Mouse (Mus musculus): ENCODE results near the gene Cyth2. TPM values are rescaled to one million over a fixed set of nuclear protein-coding genes. Genes with fewer than 3 reads are reported as not detected.

Cyth2 gene
- polyA plus RNA-seq, 1 experiment from 2014 or later, result 194 TPM

DNA sequence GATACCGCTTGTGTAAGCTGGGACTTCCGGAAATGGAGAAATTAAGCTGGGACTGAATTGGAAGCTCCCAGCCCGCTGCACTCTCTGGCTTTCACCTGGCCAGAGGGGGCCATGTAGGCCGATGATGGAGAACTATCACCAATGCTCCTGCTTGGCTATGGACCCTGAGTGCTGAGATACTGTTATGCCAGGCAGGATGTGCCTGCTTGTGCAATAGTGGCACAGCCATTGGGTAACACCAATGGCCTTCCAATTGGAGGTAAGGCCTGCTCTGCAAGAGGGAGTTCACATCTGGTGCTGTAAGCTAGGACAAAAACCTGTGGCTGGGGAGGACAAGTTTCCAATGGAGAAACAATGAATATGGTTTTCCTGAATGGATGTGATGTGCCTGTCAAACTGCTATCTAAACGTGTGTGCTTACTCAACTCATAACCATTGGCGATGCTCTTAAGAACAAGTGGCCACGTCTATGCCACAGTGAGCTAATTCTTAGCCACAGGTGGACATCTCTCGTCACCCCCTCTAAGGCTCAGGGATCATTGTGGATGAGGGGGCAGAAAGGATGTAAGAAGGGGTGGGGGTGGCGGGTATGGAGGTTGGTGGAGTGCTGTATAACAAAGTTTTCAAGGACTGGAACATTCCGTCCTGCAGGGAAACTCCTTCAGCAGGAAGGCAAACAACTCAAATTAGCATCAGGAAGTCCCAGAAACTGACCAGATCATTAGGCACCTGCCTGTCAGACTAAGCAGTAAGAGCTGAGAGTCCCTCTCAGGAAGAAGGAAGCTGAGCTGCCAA, 28.8 kb upstream of the Cyth2 start:
- 87% methylated on average over 10 of the region's 10 CpGs for WGBS
- ATAC-seq (replicated peaks; ENCODE audit: low FRiP score) (no peak), DNase-seq (ENCODE audit: low spot score) (no peak)

DNA sequence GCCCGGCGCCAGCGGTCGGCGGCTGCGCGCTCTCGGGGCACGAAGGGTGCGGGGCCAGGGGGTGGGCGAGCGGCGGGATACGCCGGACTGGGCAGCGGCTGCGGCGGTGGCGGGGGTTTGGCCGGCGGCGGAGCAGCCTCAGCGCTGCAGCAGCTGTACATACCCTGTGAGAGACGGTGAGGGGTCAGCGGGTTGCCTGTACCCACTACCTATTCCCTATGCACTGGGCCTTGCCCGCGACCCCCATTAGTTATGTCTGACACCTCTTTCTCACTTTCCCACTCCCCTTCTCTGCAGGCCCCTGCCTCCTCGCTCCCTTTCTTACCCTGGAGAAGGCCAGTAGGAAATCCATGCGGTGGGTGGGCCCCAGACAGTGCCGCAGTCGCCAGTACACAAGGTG, 19.5 kb upstream of the Cyth2 start:
- peak overlapping the region; percentile 24 for H3K4me3 ChIP-seq (ENCODE audit: low read depth, low read length)
- no peak overlapping the region for H3K9ac ChIP-seq (ENCODE audit: low read length)
- H3K27ac ChIP-seq (ENCODE audit: low read depth, low read length), result no peak overlapping the region
- peaks cover 44% of the 10 kb centered on the region for H3K27me3 ChIP-seq (ENCODE audit: control insufficient read depth, insufficient read depth, low read length)
- peak overlapping the region; percentile 37 for H3K4me2 ChIP-seq (ENCODE audit: low read depth, low read length, severe bottlenecking)
- ATAC-seq (replicated peaks; ENCODE audit: low FRiP score), result no peak
- WGBS, result 5% methylated on average over 22 of the region's 31 CpGs
- no peak for DNase-seq (ENCODE audit: low spot score)
- H3K9me3 ChIP-seq (ENCODE audit: control insufficient read depth, low read length), result no peaks in the 10 kb centered on the region
- H3K36me3 ChIP-seq (ENCODE audit: control insufficient read depth, insufficient read depth, low read length), result no peaks in the 10 kb centered on the region
- H3K4me1 ChIP-seq (replicated peaks; ENCODE audit: control insufficient read depth, insufficient read depth, low read length), result peaks cover 14% of the 10 kb centered on the region

More for the DNA sequence above, 28.8 kb upstream of the Cyth2 start:
- Histone ChIP-seq H3K9ac (ENCODE audit: low read length) (no peak overlapping the region), H3K4me2 (ENCODE audit: low read depth, low read length, severe bottlenecking) (no peak overlapping the region), H3K27ac (ENCODE audit: low read depth, low read length) (no peak overlapping the region), H3K9me3 (ENCODE audit: control insufficient read depth, low read length) (no peaks in the 10 kb centered on the region), H3K27me3 (ENCODE audit: control insufficient read depth, insufficient read depth, low read length) (no peaks in the 10 kb centered on the region), H3K4me3 (ENCODE audit: low read depth, low read length) (no peak overlapping the region), H3K4me1 (replicated peaks; ENCODE audit: control insufficient read depth, insufficient read depth, low read length) (no peaks in the 10 kb centered on the region), H3K36me3 (ENCODE audit: control insufficient read depth, insufficient read depth, low read length) (no peaks in the 10 kb centered on the region)

GRCm38 (mm10) chr7:45833148-45833790, 18.9 kb upstream of the Cyth2 start:
- Histone ChIP-seq H3K27me3 (ENCODE audit: control insufficient read depth, insufficient read depth, low read length) (peaks cover 44% of the 10 kb centered on the region), H3K4me2 (ENCODE audit: low read depth, low read length, severe bottlenecking) (peak overlapping the region; percentile 37), H3K4me3 (ENCODE audit: low read depth, low read length) (peak overlapping the region; percentile 24), H3K9me3 (ENCODE audit: control insufficient read depth, low read length) (no peaks in the 10 kb centered on the region), H3K27ac (ENCODE audit: low read depth, low read length) (no peak overlapping the region), H3K36me3 (ENCODE audit: control insufficient read depth, insufficient read depth, low read length) (no peaks in the 10 kb centered on the region), H3K4me1 (replicated peaks; ENCODE audit: control insufficient read depth, insufficient read depth, low read length) (peaks cover 14% of the 10 kb centered on the region), H3K9ac (ENCODE audit: low read length) (no peak overlapping the region)
- WGBS, result under 1% methylated on average over 63 of the region's 86 CpGs
- DNase-seq (ENCODE audit: low spot score), result peak; percentile 67
- no peak for ATAC-seq (replicated peaks; ENCODE audit: low FRiP score)

DNA sequence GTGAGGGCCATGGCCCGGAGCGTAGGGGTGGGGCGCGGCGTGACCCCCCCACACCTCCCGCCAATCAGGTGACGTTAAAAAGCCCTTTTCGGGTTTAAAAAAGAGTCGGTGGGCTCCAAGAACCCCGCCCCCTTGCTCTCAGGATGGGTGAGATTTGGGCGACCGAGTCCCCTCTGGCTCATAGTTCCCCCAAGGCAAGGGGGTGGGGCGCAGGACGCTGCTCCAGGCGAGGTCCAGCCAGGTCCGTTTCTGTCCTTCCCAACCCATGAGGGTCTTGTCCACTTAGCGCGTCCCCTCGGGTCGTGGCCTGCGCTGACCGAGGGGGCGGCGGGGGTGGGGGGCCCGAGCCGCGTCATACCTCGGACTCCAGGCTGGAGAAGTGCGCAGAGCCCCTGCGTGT, 18.0 kb upstream of the Cyth2 start:
- no peaks in the 10 kb centered on the region for H3K9me3 ChIP-seq (ENCODE audit: control insufficient read depth, low read length)
- peak overlapping the region; percentile 24; the same call in 1 of the 2 replicates for H3K4me3 ChIP-seq (ENCODE audit: low read depth, low read length)
- DNase-seq (ENCODE audit: low spot score) (no peak), ATAC-seq (replicated peaks; ENCODE audit: low FRiP score) (no peak)
- peaks cover 44% of the 10 kb centered on the region for H3K27me3 ChIP-seq (ENCODE audit: control insufficient read depth, insufficient read depth, low read length)
- H3K27ac ChIP-seq (ENCODE audit: low read depth, low read length), result no peak overlapping the region
- 8% methylated on average over 30 of the region's 30 CpGs for WGBS
- H3K9ac ChIP-seq (ENCODE audit: low read length), result no peak overlapping the region
- peaks cover 14% of the 10 kb centered on the region for H3K4me1 ChIP-seq (replicated peaks; ENCODE audit: control insufficient read depth, insufficient read depth, low read length)
- peaks cover 5% of the 10 kb centered on the region for H3K36me3 ChIP-seq (ENCODE audit: control insufficient read depth, insufficient read depth, low read length)
- no peak overlapping the region; the same call in 1 of the 2 replicates for H3K4me2 ChIP-seq (ENCODE audit: low read depth, low read length, severe bottlenecking)

DNA sequence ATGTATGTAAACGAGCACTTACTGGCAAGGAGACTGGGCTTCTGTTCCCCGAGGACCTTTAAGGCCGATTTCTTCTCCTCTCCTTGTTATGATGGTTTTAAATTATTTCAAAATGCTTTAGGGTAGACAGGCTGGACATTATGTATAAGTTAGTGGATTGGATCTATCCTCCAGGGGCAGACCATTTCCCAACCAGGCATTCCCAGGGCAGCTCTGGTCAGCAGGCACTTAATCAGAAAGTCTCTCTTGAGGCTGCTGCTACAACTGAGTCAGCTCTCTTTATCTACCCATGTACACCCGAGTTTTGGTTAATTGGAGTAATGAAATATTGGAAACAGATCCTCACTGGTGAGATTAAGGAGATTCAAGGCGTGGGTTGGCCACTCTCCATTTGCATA, 16.7 kb upstream of the Cyth2 start:
- DNase-seq (ENCODE audit: low spot score) (no peak), ATAC-seq (replicated peaks; ENCODE audit: low FRiP score) (peak; percentile 12; the same call in 1 of the 2 replicates)
- no peak overlapping the region for H3K27ac ChIP-seq (ENCODE audit: low read depth, low read length)
- H3K4me2 ChIP-seq (ENCODE audit: low read depth, low read length, severe bottlenecking), result peak overlapping the region; percentile 87; the same call in 1 of the 2 replicates
- peak overlapping the region; percentile 79 for H3K4me3 ChIP-seq (ENCODE audit: low read depth, low read length)
- peaks cover 14% of the 10 kb centered on the region for H3K4me1 ChIP-seq (replicated peaks; ENCODE audit: control insufficient read depth, insufficient read depth, low read length)
- peak overlapping the region; percentile 68 for H3K9ac ChIP-seq (ENCODE audit: low read length)
- H3K9me3 ChIP-seq (ENCODE audit: control insufficient read depth, low read length), result no peaks in the 10 kb centered on the region
- peaks cover 14% of the 10 kb centered on the region for H3K36me3 ChIP-seq (ENCODE audit: control insufficient read depth, insufficient read depth, low read length)
- 25% methylated on average over 5 of the region's 5 CpGs for WGBS
- H3K27me3 ChIP-seq (ENCODE audit: control insufficient read depth, insufficient read depth, low read length), result peaks cover 44% of the 10 kb centered on the region

- Histone ChIP-seq H3K9ac (ENCODE audit: low read length) (peak within 1 kb of the TSS; percentile 68), H3K4me1 (replicated peaks; ENCODE audit: control insufficient read depth, insufficient read depth, low read length) (peaks cover 14% of the 10 kb centered on the region), H3K9me3 (ENCODE audit: control insufficient read depth, low read length) (no peaks in the 10 kb centered on the region), H3K27me3 (ENCODE audit: control insufficient read depth, insufficient read depth, low read length) (peaks cover 42% of the 10 kb centered on the region), H3K27ac (ENCODE audit: low read depth, low read length) (no peak within 1 kb of the TSS), H3K36me3 (ENCODE audit: control insufficient read depth, insufficient read depth, low read length) (peaks cover 18% of the 10 kb centered on the region), H3K4me3 (ENCODE audit: low read depth, low read length) (peak within 1 kb of the TSS; percentile 79), H3K4me2 (ENCODE audit: low read depth, low read length, severe bottlenecking) (peak within 1 kb of the TSS; percentile 87)
- ATAC-seq (replicated peaks; ENCODE audit: low FRiP score), result peak; percentile 90
- peak; percentile 92 for DNase-seq (ENCODE audit: low spot score)
- WGBS, result under 1% methylated on average over 35 of the region's 35 CpGs
These were observed 16.2 kb upstream of the Cyth2 start, which contains the start of gene Grwd1 for GRCm38 (mm10) chr7:45830427-45831127. TSS of gene Grwd1 (minus strand) at chr7:45830944.

DNA sequence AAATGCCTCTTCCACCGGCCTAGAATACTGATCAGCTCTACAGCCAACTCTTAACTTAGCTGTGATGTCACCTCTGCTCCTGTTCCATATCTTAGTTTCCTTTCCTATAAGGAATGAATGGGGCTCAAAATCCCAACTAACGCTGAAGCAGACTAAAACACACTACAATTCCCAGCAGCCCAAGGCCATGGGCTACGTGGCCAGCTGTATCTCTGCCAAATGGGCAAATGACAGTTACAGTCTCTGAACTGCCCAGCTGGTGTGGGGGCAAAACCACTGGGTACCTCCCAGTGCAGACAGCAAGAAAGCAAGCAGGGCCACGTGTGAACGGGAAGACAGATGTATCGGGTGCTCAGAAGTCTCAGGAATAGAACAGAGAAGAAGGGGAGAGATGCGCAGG, 12.2 kb upstream of the Cyth2 start:
- H3K4me1 ChIP-seq (replicated peaks; ENCODE audit: control insufficient read depth, insufficient read depth, low read length), result peaks cover 4% of the 10 kb centered on the region; the same call in 1 of the 2 replicates
- peaks cover 4% of the 10 kb centered on the region for H3K27me3 ChIP-seq (ENCODE audit: control insufficient read depth, insufficient read depth, low read length)
- H3K9ac ChIP-seq (ENCODE audit: low read length), result no peak overlapping the region
- H3K9me3 ChIP-seq (ENCODE audit: control insufficient read depth, low read length), result no peaks in the 10 kb centered on the region
- WGBS, result 94% methylated on average over 7 of the region's 7 CpGs
- ATAC-seq (replicated peaks; ENCODE audit: low FRiP score) (no peak), DNase-seq (ENCODE audit: low spot score) (no peak)
- no peak overlapping the region for H3K4me3 ChIP-seq (ENCODE audit: low read depth, low read length)
- no peak overlapping the region for H3K27ac ChIP-seq (ENCODE audit: low read depth, low read length)
- no peak overlapping the region for H3K4me2 ChIP-seq (ENCODE audit: low read depth, low read length, severe bottlenecking)
- H3K36me3 ChIP-seq (ENCODE audit: control insufficient read depth, insufficient read depth, low read length), result peaks cover 22% of the 10 kb centered on the region

DNA sequence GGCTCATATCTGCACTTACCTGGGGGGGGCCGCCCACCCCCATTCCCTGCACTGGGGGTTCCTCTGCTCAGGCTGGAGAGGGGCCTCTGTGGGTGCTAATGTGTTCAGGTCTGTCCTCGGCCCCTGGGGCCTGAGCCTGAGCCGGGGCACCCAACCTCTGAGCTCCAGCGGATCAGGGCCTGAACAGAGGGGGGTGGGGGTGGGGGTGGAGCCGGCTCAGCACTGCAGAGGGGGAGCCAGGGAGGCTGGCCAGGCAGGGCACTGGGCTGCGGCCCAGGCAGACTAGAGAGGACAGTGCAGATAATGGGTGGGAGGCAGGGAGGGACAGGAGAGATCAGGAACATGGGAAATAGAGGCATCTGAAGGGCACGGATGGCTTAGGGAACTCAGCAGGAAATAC, 10.2 kb upstream of the Cyth2 start, which contains the start of gene Kcnj14:
Kcnj14 (minus strand) TSS at position 185 of the 400 bp plus-strand sequence.
- peaks cover under 1% of the 10 kb centered on the region; the same call in 1 of the 2 replicates for H3K4me1 ChIP-seq (replicated peaks; ENCODE audit: control insufficient read depth, insufficient read depth, low read length)

More for the DNA sequence above, 10.2 kb upstream of the Cyth2 start, which contains the start of gene Kcnj14:
- Histone ChIP-seq H3K9me3 (ENCODE audit: control insufficient read depth, low read length) (no peaks in the 10 kb centered on the region), H3K4me2 (ENCODE audit: low read depth, low read length, severe bottlenecking) (no peak within 1 kb of the TSS), H3K27ac (ENCODE audit: low read depth, low read length) (no peak within 1 kb of the TSS), H3K36me3 (ENCODE audit: control insufficient read depth, insufficient read depth, low read length) (peaks cover 22% of the 10 kb centered on the region), H3K27me3 (ENCODE audit: control insufficient read depth, insufficient read depth, low read length) (no peaks in the 10 kb centered on the region), H3K4me3 (ENCODE audit: low read depth, low read length) (no peak within 1 kb of the TSS), H3K9ac (ENCODE audit: low read length) (no peak within 1 kb of the TSS)
- no peak for ATAC-seq (replicated peaks; ENCODE audit: low FRiP score)
- DNase-seq (ENCODE audit: low spot score), result no peak
- WGBS, result 74% methylated on average over 7 of the region's 7 CpGs

Data from forebrain, embryonic 11.5 days (tissue).